Mouse (Mus musculus) spleen, adult 18-20 months (tissue): ENCODE data around the gene Esam.

Experiments used
- DNase-seq, 2 experiments: peaks; one replicate each; pipeline ENCODE4 v3.0.0; 2022; ENCODE audit warnings: mixed read lengths in 2 of 2

The Esam gene

GRCm38 (mm10) chr9:37527396-37528224 is at the start of gene Esam:
TSS of gene Esam (plus strand) at chr9:37528078.
- peak in 1 of 2 experiments; percentile 26 for DNase-seq

GRCm38 (mm10) chr9:37485146-37485545 is 42.7 kb upstream of the Esam start:
- DNase-seq, result no peak

- no peak for DNase-seq
Measured at GRCm38 (mm10) chr9:37488041-37488440, 39.8 kb upstream of the Esam start.

- peak; percentile 77 to 87 for DNase-seq
Measured at GRCm38 (mm10) chr9:37488611-37489396, 39.1 kb upstream of the Esam start, which contains the start of gene Msantd2. TSS of gene Msantd2 (plus strand) at chr9:37489319.

- DNase-seq, result peak; percentile 25 to 43
Measured at GRCm38 (mm10) chr9:37489446-37490120, 38.3 kb upstream of the Esam start.

GRCm38 (mm10) chr9:37495761-37496160 is 32.1 kb upstream of the Esam start:
- no peak for DNase-seq

- no peak for DNase-seq
Measured at GRCm38 (mm10) chr9:37496325-37496724, 31.6 kb upstream of the Esam start.

GRCm38 (mm10) chr9:37500201-37500600 is 27.7 kb upstream of the Esam start:
- DNase-seq, result no peak

GRCm38 (mm10) chr9:37501170-37501569 is 26.7 kb upstream of the Esam start:
- DNase-seq, result no peak

GRCm38 (mm10) chr9:37504348-37504747 is 23.5 kb upstream of the Esam start:
- no peak for DNase-seq

- no peak for DNase-seq
Measured at GRCm38 (mm10) chr9:37506023-37506422, 21.9 kb upstream of the Esam start.

GRCm38 (mm10) chr9:37512097-37512496 is 15.8 kb upstream of the Esam start:
- DNase-seq, result no peak

- DNase-seq, result no peak
Measured at GRCm38 (mm10) chr9:37514456-37514855, 13.4 kb upstream of the Esam start.

- DNase-seq, result no peak
Measured at GRCm38 (mm10) chr9:37517467-37517866, 10.4 kb upstream of the Esam start.

- DNase-seq, result no peak
Measured at GRCm38 (mm10) chr9:37518991-37519390, 8.9 kb upstream of the Esam start.

- no peak for DNase-seq
Measured at GRCm38 (mm10) chr9:37519995-37520394, 7.9 kb upstream of the Esam start.

- no peak for DNase-seq
Measured at GRCm38 (mm10) chr9:37525461-37525860, 2.4 kb upstream of the Esam start.

GRCm38 (mm10) chr9:37526443-37527395 is 1.2 kb upstream of the Esam start:
- DNase-seq, result no peak

- no peak for DNase-seq
Measured at GRCm38 (mm10) chr9:37528225-37528970, 520 bp downstream of the Esam start.

GRCm38 (mm10) chr9:37530031-37530887 is 2.4 kb downstream of the Esam start:
- DNase-seq, result peak in 1 of 2 experiments; percentile 30
